Mouse (Mus musculus) CH12.LX (cell line): ENCODE results near the gene Cog1. TPM values are rescaled to one million over a fixed set of nuclear protein-coding genes. Genes with fewer than 3 reads are reported as not detected.

Experiments used
- DNase-seq: peaks from one replicate; pipeline ENCODE4 v3.0.0-alpha.2; 2013; ENCODE audit errors: extremely low read depth
- H3K27ac ChIP-seq: 2 replicates; pipeline ENCODE4 v1.5.1; 2012; ENCODE audit warnings: low read depth, mild to moderate bottlenecking, control low read depth, moderate library complexity; ENCODE audit not compliant: insufficient read depth
- H3K27me3 ChIP-seq: replicated peaks from 2 replicates; pipeline ENCODE3; 2012; ENCODE audit warnings: inconsistent platforms
- H3K36me3 ChIP-seq, 2 experiments: replicated peaks in 1 of 2; 2 replicates each; pipeline versions ENCODE3 to v1.6.1; 2012; ENCODE audit warnings: inconsistent platforms in 1 of 2, low read length in 1 of 2, mild to moderate bottlenecking in 1 of 2, mixed read lengths in 1 of 2, moderate library complexity in 1 of 2; ENCODE audit not compliant: control insufficient read depth in 1 of 2, insufficient read depth in 1 of 2
- H3K4me1 ChIP-seq, 2 experiments: 2 replicates each; pipeline ENCODE4 v1.6.1; 2012; ENCODE audit warnings: inconsistent platforms in 1 of 2, moderate library complexity in 1 of 2; ENCODE audit not compliant: insufficient read depth in 2 of 2, control insufficient read depth in 1 of 2
- H3K4me2 ChIP-seq: 2 replicates; pipeline ENCODE4 v1.6.1; 2012; ENCODE audit warnings: low read depth, mild to moderate bottlenecking, control low read depth; ENCODE audit not compliant: poor library complexity, insufficient read depth, severe bottlenecking
- H3K4me3 ChIP-seq, 3 experiments: fragments of 150-350 bp in 1 of 3; sonication (generic) in 1 of 3; replicated peaks in 1 of 3; 2 replicates each; pipeline versions ENCODE3 to v1.5.1; 2011 to 2012; ENCODE audit warnings: low read depth in 2 of 3, low read length in 2 of 3, mild to moderate bottlenecking in 2 of 3, moderate library complexity in 2 of 3, control low read depth in 1 of 3, improper control_type of control experiment in 1 of 3, inconsistent platforms in 1 of 3, mixed read lengths in 1 of 3; ENCODE audit not compliant: poor library complexity in 1 of 3
- H3K79me2 ChIP-seq: replicated peaks from 2 replicates; pipeline ENCODE4 v1.6.1; 2012; ENCODE audit warnings: mild to moderate bottlenecking, moderate library complexity; ENCODE audit not compliant: control insufficient read depth, poor library complexity, insufficient read depth, severe bottlenecking; ENCODE audit errors: extremely low read depth
- H3K9ac ChIP-seq: 2 replicates; pipeline ENCODE4 v1.6.1; 2012; ENCODE audit warnings: low read depth, mild to moderate bottlenecking, control low read depth, moderate library complexity; ENCODE audit not compliant: insufficient read depth
- H3K9me3 ChIP-seq: replicated peaks from 2 replicates; pipeline ENCODE3; 2012; ENCODE audit warnings: low read length, inconsistent platforms, mixed read lengths
- CHD2 ChIP-seq: IDR thresholded peaks from 2 replicates; pipeline ENCODE4 v1.6.1; 2011; ENCODE audit warnings: low read length, improper control_type of control experiment
- E2F4 ChIP-seq: IDR thresholded peaks from 2 replicates; pipeline ENCODE4 v1.6.1; 2011; ENCODE audit warnings: low read depth, low read length, improper control_type of control experiment; ENCODE audit not compliant: insufficient replicate concordance
- ELF1 ChIP-seq: IDR thresholded peaks from 2 replicates; pipeline ENCODE4 v1.6.1; 2014; ENCODE audit warnings: low read depth, mild to moderate bottlenecking, inconsistent platforms, low read length, improper control_type of control experiment
- ETS1 ChIP-seq: conservative IDR thresholded peaks from 2 replicates; pipeline ENCODE4 v1.6.1; 2012; ENCODE audit warnings: low read depth, mild to moderate bottlenecking, inconsistent platforms, low read length, improper control_type of control experiment, moderate library complexity
- KAT2A ChIP-seq: IDR thresholded peaks from 2 replicates; pipeline ENCODE4 v1.6.1; 2012; ENCODE audit warnings: low read length, improper control_type of control experiment, inconsistent platforms; ENCODE audit not compliant: insufficient replicate concordance
- MAX ChIP-seq: IDR thresholded peaks from 2 replicates; pipeline ENCODE4 v1.6.1; 2011; ENCODE audit warnings: low read length, improper control_type of control experiment
- MAZ ChIP-seq: IDR thresholded peaks from 2 replicates; pipeline ENCODE4 v1.6.1; 2012; ENCODE audit warnings: low read depth, mild to moderate bottlenecking, inconsistent platforms, low read length, improper control_type of control experiment, moderate library complexity
- MEF2A ChIP-seq: IDR thresholded peaks from 2 replicates; pipeline ENCODE4 v1.6.1; 2014; ENCODE audit warnings: low read depth, mild to moderate bottlenecking, inconsistent platforms, low read length, improper control_type of control experiment, borderline replicate concordance
- RAD21 ChIP-seq: IDR thresholded peaks from 2 replicates; pipeline ENCODE4 v1.6.1; 2011; ENCODE audit warnings: low read depth, mild to moderate bottlenecking, low read length, improper control_type of control experiment, moderate library complexity
- TBP ChIP-seq: conservative IDR thresholded peaks from 2 replicates; pipeline ENCODE4 v1.6.1; 2011; ENCODE audit warnings: low read depth, low read length, improper control_type of control experiment
- ZKSCAN1 ChIP-seq: IDR thresholded peaks from 2 replicates; pipeline ENCODE4 v1.6.1; 2012; ENCODE audit warnings: low read depth, inconsistent platforms, low read length, improper control_type of control experiment, borderline replicate concordance
- ZMIZ1 ChIP-seq: IDR thresholded peaks from 2 replicates; pipeline ENCODE4 v1.6.1; 2012; ENCODE audit warnings: low read depth, mild to moderate bottlenecking, inconsistent platforms, low read length, improper control_type of control experiment
- ZNF384 ChIP-seq: IDR thresholded peaks from 2 replicates; pipeline ENCODE4 v1.6.1; 2012; ENCODE audit warnings: low read depth, low read length, improper control_type of control experiment, inconsistent platforms
- dilution Hi-C: fragments of 300-500 bp; cut with MboI; formaldehyde crosslinking; loops from 2 replicates; pipeline ENCODE4 v1.14.3; 2020; ENCODE audit warnings: low sequenced_read_pairs; ENCODE audit not compliant: extremely low pct_unique_long_range_greater_than_20kb, extremely low pct_ligation_motif_present
- in situ Hi-C: fragments of 300-500 bp; cut with MboI; formaldehyde crosslinking; loops from 3 replicates; pipeline ENCODE4 v1.14.3; 2019; ENCODE audit warnings: low sequenced_read_pairs, low pct_ligation_motif_present, low pct_unique_long_range_greater_than_20kb, mixed read lengths
- polyA plus RNA-seq: library from polyadenylated mRNA; unstranded; fragments of >175 nt; gene quantifications from 2 replicates; pipeline ENCODE4 v1.2.1, GENCODE M21; 2012; ENCODE audit warnings: low read depth; ENCODE audit not compliant: insufficient read length
- total RNA-seq, 2 experiments: library from RNA; depleted of rRNA; stranded (reverse); fragments of 300-350 nt in 1 of 2; fragments of >200 nt in 1 of 2; gene quantifications; 2 replicates each; pipeline ENCODE4 v1.2.3; 2012 to 2014

The Cog1 gene
- total and polyA plus RNA-seq, 3 experiments: 15.8 to 38.6 (median 28.2) TPM

DNA sequence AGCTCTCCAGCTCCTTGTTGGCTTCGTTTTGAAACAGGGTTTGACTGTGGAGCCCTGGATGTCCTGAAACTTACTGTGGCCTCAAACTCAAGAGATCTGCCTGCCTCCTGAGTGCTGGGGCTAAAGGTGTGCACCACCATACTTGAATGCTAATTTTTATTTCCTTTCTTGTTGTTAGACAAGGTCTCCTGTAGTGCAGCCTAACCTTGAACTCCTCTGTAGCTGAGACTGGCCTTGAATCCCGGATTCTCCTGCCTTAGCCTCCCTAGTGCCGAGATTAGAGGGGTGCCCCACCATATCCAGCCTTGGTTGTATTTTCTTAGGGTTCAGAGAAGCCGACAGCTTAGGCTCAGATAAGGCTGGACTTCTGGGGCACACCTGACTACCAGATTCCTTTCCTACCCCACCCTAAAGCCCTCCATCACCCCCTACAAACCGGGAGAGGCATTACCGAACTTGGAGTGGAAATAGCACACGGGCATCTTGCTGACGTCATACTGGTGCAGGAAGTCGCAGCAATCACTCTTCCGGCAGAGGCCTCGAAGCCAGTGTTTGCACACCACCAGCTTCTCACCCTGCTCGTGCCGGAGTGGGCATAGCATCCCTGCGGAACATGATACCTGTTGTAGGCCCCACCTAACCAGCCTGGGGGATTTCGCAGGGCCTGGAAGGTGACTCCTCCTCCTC is 57.1 kb downstream of the Cog1 start:
- no peak for DNase-seq
- TF ChIP-seq ELF1 (no peak), ZKSCAN1 (no peak), MAX (no peak)
- TF ChIP-seq, all 38 proteins: peak for 0

DNA sequence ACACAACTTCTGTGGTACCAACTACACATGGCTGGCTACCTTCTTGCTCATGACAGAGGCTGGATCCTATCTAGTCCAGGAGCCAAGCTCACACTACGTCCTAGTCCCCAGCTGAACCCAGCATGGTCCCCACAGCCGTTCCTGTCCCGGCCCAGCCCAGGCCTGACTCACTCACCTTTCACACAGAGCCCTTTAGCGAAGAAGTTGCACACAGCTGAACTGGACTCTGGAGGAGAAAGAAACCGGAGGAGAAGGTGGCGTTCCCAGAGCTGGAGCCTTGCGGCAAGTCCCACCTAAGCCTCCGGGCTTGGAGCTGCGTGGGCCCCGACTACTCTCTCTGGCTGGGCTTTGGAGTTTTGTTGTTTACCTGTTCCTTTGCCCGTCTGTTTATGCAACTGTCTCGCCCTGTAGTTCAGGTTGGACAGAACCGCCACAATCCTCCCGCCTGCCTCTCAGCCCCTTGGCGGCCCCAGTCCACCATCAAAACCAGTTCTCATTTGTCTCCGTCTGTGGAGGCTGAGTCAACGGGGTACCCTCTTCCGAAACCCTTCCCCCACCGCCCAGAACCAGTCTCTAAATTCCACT is 59.8 kb downstream of the Cog1 start:
- dilution Hi-C loops (no loop called here), in situ Hi-C loops (loop anchor here (25.0 kb wide), 1 partner anchor 954 kb away; the partner anchor contains the start of gene Rpl38)
- Histone ChIP-seq H3K9me3 (no peaks in the 10 kb centered on the region), H3K27me3 (no peaks in the 10 kb centered on the region), H3K79me2 (no peaks in the 10 kb centered on the region), H3K4me1 (peaks cover 0 to 9% of the 10 kb centered on the region in 2 experiments; a peak in 2 of 4 replicates), H3K4me2 (no peak overlapping the region), H3K27ac (no peak overlapping the region), H3K9ac (no peak overlapping the region), H3K4me3 (no peak overlapping the region), H3K36me3 (peaks cover 0 to 21% of the 10 kb centered on the region in 2 experiments)
- TF ChIP-seq KAT2A: no peak
- no peak for TF ChIP-seq MAX
- no peak for TF ChIP-seq TBP
- TF ChIP-seq ZMIZ1: no peak
- no peak for TF ChIP-seq ETS1
- TF ChIP-seq RAD21: no peak
- TF ChIP-seq MAZ: no peak
- no peak for TF ChIP-seq ZNF384
- TF ChIP-seq MEF2A: no peak
- TF ChIP-seq CHD2: no peak
- TF ChIP-seq ZKSCAN1: no peak
- no peak for TF ChIP-seq E2F4
- DNase-seq: no peak

More for the DNA sequence above, 57.1 kb downstream of the Cog1 start:
- Histone ChIP-seq H3K36me3 (peaks cover 0 to 38% of the 10 kb centered on the region in 2 experiments), H3K4me3 (no peak overlapping the region), H3K9me3 (no peaks in the 10 kb centered on the region), H3K9ac (no peak overlapping the region), H3K27me3 (no peaks in the 10 kb centered on the region), H3K4me1 (peaks cover 0 to 14% of the 10 kb centered on the region in 2 experiments; a peak in 2 of 4 replicates), H3K27ac (no peak overlapping the region), H3K4me2 (no peak overlapping the region), H3K79me2 (no peaks in the 10 kb centered on the region)
- dilution Hi-C loops: no loop called here
- in situ Hi-C loops: loop anchor here (25.0 kb wide), 1 partner anchor 956 kb away; the partner anchor contains the start of gene Rpl38
